Mouse (Mus musculus): ENCODE data around the gene Ccr10. TPM values are rescaled to one million over a fixed set of nuclear protein-coding genes. Genes with fewer than 3 reads are reported as not detected.
"Not testable (repeated sequence)": the region's sequence is repeated elsewhere in the genome, so short reads cannot be mapped to it uniquely, and the experiment has no call there.

Gene Ccr10
- total RNA-seq, 2 experiments from 2014 or later = not detected

- intact Hi-C loops (cut with DNase I) = no loop called here
- no peak for DNase-seq
Measured at GRCm38 (mm10) chr11:101161551-101161950, 13.7 kb downstream of the Ccr10 start.

GRCm38 (mm10) chr11:101160981-101161505, 14.2 kb downstream of the Ccr10 start:
- DNase-seq; intact Hi-C loops (cut with DNase I): not testable (repeated sequence)

DNA sequence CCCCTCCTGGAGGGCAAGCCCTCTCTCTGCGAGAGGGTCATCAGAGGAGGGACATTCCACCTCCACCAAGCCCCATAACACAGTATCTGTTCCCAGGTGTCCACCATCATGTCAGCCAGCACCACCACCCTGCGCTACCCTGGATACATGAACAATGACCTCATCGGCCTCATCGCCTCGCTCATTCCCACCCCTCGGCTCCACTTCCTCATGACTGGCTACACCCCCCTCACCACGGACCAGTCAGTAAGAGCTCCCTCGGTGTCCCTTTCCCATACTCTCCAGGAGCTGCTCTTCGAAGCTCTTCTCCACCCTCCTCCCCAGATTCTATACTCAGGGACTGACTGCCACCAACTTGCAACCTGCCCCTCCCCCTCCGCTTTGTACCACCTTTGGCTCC, 15.1 kb downstream of the Ccr10 start:
- intact Hi-C loops (cut with DNase I); DNase-seq: not testable (repeated sequence)

GRCm38 (mm10) chr11:101155728-101156371, 19.4 kb downstream of the Ccr10 start, which contains the start of gene Tubg2:
TSS of gene Tubg2 (plus strand) at chr11:101155907.
- intact Hi-C loops (cut with DNase I) = no loop called here
- no peak for DNase-seq

- no peak for DNase-seq
- intact Hi-C loops (cut with DNase I) = no loop called here
Measured at GRCm38 (mm10) chr11:101155151-101155550, 20.1 kb downstream of the Ccr10 start.

DNA sequence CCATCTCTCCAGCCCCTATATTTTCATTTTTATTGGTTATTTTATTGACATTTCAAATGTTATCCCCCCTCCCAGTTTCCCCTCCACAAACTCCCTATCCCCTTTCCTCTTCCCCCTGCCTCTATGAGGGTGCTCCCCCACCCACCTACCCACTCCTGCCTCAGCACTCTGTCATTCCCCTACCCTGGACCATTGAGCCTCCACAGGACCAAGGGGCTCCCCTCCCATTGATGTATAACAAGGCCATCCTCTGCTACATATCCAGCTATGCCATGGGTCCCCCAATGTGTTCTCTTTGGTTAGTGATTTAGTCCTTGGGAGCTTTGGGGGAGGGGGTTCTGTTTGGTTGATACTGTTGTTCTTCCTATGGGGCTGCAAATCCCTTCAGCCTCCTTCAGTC, 20.6 kb downstream of the Ccr10 start:
- intact Hi-C loops (cut with DNase I) = no loop called here
- DNase-seq = no peak

- intact Hi-C loops (cut with DNase I) = no loop called here
- no peak for DNase-seq
Measured at GRCm38 (mm10) chr11:101152825-101153224, 22.4 kb downstream of the Ccr10 start.

GRCm38 (mm10) chr11:101151063-101151462, 24.2 kb downstream of the Ccr10 start:
- intact Hi-C loops (cut with DNase I) = no loop called here
- DNase-seq = no peak

DNA sequence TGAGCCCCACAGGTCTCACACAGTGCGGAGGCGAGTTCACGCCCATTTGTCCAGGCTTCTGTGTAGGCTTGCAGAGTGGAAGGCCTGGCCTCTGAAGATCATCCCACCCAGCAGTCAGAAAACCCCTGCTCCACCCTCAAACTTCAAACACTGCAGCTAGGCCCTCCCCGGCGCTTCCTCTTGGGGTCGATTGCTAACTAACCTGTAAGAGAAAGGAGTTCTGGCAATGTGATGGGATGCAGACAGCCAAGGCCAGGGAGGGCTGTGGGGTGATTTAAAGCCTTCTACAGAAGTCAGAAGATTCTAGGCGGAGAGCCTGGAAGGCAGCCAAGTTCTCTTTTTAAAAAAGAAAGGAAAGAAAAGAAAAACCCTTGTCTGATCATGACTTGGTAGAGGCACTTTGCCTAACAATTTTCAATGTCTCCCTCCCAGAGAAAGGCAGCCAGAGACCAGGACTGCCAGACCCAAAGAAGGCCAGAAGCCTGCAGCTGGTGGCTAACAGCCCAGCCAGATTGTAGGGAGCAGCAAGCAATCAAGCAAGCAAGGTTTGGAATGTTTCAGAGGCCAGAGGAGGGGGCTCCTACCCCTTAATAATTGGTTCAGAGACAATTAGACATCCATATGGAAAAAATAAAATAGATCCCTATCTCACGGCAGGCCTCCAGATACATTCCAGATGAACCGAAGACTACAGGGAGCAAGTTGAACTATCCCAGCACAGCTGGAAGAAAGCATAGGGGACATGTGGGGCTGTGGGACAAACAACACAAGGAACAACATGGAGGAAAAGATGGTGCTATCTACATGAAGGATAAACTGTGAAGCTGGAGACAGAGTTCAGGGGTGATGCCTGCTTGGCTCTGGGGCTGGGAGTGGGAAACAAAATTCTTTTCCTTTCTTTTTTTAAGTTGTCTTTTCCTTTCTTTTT, 25.8 kb downstream of the Ccr10 start:
- DNase-seq = peak in 1 of 2 experiments; percentile 52
- intact Hi-C loops (cut with DNase I) = no loop called here

GRCm38 (mm10) chr11:101148751-101149150, 26.5 kb downstream of the Ccr10 start:
- DNase-seq = no peak
- intact Hi-C loops (cut with DNase I) = no loop called here

DNA sequence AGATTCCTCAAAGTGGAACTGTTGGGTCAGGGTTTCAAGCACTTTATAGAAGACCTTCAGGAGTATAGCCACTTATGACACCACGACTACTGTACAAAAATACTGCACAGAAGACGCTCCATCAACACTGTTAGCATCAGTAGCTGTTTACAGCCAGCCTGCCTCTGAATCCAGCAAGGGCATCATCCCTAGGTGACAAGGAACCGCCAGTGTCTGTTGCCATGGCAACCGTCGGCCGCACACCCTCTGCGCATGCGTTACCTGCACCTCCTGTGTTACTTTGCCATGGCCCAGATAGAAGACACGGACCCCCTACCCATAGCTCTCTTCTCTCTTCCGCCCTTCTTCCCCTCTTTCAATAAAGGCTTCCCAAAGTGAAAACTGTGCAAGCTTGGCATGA, 28.9 kb downstream of the Ccr10 start:
- intact Hi-C loops (cut with DNase I) = no loop called here
- DNase-seq = no peak

- intact Hi-C loops (cut with DNase I) = no loop called here
- DNase-seq = no peak
Measured at GRCm38 (mm10) chr11:101143338-101144225, 31.7 kb downstream of the Ccr10 start.

GRCm38 (mm10) chr11:101142215-101142967, 32.9 kb downstream of the Ccr10 start:
- intact Hi-C loops (cut with DNase I) = no loop called here
- no peak for DNase-seq

- no peak for DNase-seq
Measured at GRCm38 (mm10) chr11:101141088-101141487, 34.2 kb downstream of the Ccr10 start.

GRCm38 (mm10) chr11:101140164-101140819, 35.0 kb downstream of the Ccr10 start:
- DNase-seq = no peak
- intact Hi-C loops (cut with DNase I) = no loop called here

More at GRCm38 (mm10) chr11:101141088-101141487, 34.2 kb downstream of the Ccr10 start:
- intact Hi-C loops (cut with DNase I) = no loop called here

GRCm38 (mm10) chr11:101138536-101139181, 36.6 kb downstream of the Ccr10 start:
- intact Hi-C loops (cut with DNase I) = no loop called here
- no peak for DNase-seq

- DNase-seq = no peak
- intact Hi-C loops (cut with DNase I) = no loop called here
Measured at GRCm38 (mm10) chr11:101137000-101137399, 38.2 kb downstream of the Ccr10 start.

DNA sequence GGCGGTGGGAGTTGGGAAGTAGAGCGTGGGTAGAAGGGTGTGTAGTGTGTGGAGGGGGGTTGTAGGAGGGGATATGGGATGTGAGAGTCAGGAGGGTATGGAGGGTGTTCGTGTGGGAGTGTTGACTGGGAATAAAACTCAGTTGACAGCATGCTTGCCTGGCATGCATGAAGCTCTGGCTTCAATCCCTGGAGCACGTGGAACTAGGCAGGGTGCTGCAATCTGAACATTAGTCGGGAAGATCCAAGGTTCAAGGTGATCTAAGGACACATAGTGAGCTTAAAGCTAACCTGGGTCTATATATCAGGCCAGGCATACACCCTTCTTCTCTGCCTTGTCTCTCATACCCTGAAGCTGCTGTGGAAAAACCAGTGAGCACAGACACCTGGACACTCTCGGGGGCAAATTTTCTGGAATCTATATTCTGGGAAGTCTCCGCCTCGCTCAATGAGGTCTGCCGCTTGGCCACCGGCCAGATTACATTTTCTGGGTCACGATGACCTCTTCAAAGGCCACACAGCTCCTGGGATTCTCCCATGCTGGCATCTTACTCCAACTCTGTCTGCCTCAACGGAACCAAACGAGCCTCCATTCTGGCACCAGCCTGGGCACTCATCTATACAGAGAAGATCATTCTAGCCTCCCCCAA, 40.9 kb downstream of the Ccr10 start:
- intact Hi-C loops (cut with DNase I) = loop anchor here (5.0 kb wide), 1 partner anchor 33 kb away; no protein-coding TSS in a partner anchor
- DNase-seq = no peak

Measured in gastrocnemius, postnatal 36 days (tissue).